Mouse (Mus musculus): ENCODE measurements at regions not wholly inside any gene's neighbourhood (a gene's known extent, or its start where the extent isn't known, plus 50 kb on each side); places are given as distances from the start of the nearest gene placed in this dataset.
A peak's percentile ranks its signal among the peaks of the same experiment; 100 is the strongest.

DNA sequence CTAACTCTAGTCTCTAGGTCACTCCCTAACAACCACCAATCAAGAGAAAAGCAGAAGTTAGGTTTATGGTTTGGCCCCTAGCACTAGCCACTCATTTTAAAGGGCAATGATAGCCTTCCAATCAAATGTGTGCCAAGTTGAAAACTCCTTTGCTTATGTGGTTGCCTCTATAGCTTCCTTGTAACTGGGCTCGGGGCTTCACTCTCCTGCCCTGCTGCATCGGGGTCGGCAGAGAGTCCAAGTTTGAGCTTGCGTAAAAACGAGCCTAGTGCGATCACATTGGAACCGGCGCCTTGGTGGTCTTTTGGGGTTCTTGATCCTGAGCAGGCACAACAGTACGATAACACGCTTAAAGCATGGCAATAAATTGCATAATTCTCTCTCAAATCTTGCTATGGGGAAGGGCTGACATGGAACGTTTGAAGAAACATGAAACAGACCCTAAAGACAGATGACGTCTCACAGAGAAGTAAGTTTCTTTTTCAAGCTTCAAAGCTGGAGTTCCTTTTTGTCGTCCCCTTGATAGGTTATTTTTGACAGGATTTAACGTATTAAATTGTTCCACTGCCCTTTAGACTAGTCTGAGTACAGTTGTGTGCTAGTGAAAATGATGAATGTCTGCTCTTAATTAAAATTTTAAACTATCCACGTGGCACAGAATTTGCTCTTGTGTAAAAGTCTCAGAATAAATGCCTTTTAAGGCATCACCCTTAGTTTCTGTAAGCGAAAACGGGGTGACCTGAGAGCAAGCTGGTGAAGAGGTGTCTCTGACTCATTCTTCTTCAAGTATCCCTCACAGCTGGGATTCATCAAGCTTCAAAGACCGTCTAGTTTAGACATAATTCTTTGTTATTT is 52.0 kb downstream of the 4930426L09Rik start:
- peak in 1 of 2 experiments; percentile 58 for DNase-seq (ENCODE audit: low spot score in 2 of 2)

DNA sequence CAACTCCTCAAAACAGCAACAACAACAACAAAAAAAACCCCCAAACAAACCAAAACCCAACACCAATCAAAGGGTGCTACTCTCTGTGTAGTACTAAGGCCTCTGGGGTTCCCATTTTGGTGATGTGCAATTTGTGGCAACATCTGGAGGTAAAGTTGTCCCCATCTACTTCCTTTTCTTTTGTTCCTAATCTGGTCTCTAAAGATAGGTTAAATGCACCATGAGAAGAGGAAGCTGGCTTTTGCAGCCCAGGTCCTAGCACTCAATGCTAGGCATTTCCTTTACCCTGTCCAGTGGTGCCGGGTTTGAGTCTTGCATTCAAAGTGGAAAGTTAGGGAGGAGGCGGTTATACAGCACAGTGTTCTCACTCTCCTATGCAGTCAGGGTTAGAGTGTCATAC is 57.4 kb downstream of the 4930426L09Rik start:
- DNase-seq (ENCODE audit: low spot score in 2 of 2), result peak in 1 of 2 experiments; percentile 50

DNA sequence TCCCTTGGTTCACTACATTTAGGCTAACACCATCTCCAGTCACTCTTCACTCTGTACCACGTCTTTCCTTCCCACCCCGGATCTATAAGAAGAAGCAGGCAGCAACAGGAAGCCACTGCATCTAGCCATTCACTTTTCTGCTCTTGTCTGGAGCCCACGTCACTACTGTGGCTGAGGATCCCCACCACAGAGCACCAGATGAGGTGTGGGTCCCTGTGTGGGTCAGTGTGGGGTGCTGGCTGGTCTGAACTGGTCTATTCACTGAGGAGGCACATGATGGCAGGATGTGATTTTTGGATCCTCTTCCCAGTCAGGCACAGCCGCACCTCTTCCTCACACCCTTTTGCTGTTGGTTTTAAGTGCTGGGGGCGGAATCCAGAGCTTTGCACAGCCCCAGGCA is 59.7 kb downstream of the 4930426L09Rik start:
- DNase-seq (ENCODE audit: low spot score in 2 of 2), result peak in 1 of 2 experiments; percentile 59

DNA sequence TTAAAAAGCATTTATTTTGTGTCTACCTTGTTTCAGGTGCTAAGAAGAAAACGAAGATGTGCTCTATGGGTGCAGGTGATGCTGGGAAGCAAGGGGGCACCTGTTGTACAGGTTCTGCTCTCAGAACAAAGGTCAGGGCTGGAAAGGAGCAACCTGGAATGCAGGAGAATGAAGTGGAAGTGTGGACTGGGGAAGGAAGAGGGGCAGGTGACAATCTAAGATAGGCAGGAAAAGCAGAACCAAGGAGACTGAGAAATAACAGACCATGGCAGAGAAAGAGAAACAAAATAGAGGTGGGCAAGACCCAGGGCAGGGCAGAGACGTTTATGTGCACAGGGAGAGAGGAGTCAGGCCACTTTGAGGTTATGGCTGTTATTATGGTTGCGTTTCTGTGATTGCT is 60.6 kb downstream of the 4930426L09Rik start:
- DNase-seq (ENCODE audit: low spot score in 2 of 2), result peak in 1 of 2 experiments; percentile 45

DNA sequence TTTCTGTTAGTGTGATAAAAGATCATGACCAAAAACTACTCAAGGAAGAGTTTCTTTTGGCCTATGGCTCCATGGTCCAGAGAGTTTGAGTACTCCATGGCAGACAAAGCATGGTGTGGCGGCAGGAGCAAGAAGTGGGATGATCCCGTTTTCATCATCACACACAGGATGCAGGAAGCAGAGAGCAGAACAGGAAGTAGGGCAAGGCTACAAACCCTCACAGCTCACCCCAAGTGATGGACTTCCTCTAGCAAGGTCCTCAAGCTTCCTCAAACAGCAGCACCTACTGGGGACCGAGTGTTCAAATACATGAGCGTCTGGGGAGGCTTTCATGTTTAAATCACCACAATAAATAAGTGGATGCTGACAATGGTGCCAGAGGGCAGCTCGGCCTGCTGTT is 61.1 kb downstream of the 4930426L09Rik start:
- peak in 1 of 2 experiments; percentile 58 for DNase-seq (ENCODE audit: low spot score in 2 of 2)

DNA sequence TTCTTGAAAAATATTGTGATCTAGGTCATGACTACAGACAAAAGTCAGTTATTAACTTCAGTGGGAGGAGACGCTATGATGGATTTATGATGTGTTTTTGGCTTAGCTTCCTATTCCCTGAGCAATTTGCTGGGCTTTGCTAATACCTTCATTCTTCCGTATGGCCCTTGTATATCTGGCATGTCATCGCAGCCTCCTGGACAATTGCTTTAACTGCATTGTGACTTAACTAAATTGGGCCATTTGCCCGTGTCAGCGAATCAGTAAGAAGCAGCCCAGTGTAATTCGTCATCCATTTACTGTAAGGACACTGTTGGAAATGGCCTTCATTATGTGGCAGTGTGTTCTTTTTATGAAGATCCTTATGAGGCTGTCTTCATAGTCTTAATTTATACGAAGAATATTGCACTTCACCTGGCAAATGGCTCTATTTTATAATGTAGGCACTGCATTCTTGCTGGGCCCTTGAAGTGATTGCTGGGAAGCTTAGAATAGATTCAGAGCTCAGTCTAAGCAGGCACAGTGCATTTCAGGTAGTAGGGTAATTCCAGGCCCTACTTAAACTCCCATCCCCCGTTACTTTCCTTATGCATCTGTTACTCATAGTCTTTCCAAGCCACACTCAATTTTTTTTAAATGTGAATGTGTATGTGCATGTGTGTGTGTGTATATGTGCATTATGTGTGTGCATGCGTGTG is 62.2 kb downstream of the 4930426L09Rik start:
- peak in 1 of 2 experiments; percentile 18 for DNase-seq (ENCODE audit: low spot score in 2 of 2)

DNA sequence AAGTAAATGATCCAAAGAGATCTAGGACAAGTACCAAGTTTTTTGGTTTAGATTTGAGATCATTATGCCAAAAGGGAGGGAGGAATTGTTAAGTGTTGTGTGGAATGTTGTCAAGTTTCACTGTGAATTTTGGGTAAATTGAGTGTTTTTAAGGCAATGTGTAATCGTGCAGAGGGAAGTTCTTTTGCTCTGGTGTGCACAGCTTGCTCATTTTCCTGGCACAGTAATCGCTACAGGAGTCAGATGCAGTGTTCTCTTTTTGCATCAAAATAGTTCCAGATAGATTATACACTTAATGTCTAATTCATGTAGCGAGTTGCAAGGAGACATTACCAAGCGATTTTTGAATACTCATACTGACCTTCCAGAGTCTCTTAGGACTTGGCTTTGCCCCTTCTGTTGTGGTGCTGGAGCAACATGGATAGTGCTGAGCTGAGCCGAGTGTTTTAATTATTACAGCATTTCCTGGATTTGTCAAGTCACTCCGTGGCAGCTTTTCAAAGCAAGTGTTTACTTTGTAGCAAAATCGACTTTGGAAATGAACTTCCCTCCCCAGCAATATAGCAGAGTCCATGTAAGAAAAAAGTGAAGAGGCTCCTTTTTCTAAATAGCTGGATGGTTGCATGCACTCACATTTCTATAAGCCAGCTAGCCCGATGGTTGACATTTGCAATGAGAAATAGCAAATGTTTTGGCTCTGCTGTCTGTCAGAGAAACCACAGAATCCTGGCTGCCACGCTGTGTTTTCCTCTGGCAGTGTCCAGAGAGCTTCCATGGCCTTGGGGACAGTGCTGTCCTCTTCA is 66.6 kb downstream of the 4930426L09Rik start:
- peak in 1 of 2 experiments; percentile 51 for DNase-seq (ENCODE audit: low spot score in 2 of 2)

DNA sequence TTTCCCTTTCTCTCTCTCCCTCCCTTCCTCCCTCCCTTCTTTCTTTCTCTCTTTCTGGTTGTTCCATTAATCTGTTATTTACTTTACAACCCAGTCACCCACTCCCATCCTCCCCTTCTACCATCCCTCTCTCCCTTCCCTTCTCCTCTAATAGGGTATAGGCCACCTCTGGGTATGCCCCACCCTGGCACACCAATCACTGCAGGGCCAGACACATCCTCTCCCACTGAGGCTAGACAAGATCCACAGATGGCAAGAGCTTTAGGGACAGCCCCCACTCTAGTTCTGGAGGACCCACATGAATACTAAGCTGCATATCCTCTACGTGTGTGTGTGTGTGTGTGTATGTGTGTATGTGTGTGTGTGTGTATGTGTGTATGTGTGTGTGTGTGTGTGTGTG is 67.4 kb downstream of the 4930426L09Rik start:
- DNase-seq (ENCODE audit: low spot score in 2 of 2), result peak in 1 of 2 experiments; percentile 32

DNA sequence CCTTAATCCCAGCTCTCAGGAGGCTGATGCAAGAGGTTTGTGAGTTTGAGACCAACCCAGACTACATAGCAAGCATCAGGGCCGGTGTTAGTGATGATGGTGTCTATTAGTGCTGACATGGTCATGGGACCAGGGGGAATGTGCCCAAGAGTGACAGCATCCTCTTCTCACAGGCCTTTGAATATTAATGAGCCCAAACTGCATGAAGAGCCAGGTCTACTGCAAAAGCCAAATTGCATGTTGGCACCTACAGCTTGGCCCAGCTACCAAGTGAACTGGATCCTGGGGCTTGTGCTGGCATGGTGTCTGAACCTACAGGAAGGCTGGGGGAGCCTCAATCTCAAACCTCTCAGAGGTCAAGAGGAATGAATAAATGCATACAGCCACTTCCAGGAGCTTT is 70.0 kb downstream of the 4930426L09Rik start:
- peak in 1 of 2 experiments; percentile 34 for DNase-seq (ENCODE audit: low spot score in 2 of 2)

DNA sequence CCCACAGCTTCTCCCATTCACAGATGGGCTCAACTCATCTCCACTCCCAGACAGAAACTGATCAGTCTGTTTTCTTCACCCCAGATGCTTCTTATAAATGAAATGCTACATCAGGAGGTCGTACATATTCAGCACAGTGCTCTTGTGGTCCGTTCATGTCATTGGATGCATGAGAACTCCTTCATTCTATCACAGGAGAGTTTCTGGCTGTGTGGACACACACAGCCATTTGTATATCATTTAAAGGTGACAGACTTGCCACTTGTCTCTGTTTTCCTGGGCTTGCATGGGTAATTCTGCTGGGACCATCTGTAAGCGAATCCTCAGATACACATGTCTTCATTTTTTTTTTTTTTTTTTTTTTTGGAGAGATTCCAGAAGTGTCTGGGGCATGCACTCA is 85.7 kb downstream of the 4930426L09Rik start:
- no peak for DNase-seq (ENCODE audit: low spot score in 2 of 2)

DNA sequence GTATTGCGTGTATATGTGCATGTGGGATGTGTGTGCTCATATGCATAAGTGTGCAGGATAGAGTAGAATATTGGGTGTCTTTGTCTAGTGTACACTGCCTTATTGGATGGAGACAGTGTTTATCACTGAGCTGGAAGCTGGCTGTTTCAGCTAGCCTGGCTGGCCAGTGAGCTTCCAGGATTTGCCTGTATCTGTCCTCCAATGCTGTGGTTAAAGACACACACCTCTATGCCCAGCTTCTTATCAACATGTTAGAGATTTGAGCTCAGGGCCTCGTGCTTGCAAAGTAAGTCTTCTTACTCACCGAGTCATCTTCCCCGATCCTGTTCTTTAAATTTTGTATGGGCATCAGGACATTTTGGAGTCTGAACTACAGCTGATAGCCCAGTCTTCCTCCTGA is 87.0 kb downstream of the 4930426L09Rik start:
- DNase-seq (ENCODE audit: low spot score in 2 of 2), result no peak

DNA sequence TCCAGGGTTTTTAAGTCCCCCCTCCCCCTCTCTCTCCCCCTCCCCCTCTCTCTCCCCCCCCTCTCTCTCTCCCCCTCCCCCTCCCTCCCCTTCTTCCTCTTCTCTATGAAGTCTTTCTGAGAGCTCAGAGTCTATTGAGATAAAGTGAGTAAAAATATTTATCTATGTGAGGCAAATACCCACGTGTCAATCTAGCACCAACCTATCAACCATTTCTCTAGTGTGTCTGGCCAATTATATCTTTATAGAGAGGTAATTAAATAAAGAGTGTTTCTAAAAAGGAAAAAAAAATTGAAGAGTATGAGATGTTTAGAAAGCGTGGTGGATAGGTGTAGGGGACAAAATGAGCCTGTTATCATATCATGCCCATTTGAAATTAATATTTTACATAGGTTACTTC is 88.0 kb downstream of the 4930426L09Rik start:
- DNase-seq (ENCODE audit: low spot score in 2 of 2), result no peak

DNA sequence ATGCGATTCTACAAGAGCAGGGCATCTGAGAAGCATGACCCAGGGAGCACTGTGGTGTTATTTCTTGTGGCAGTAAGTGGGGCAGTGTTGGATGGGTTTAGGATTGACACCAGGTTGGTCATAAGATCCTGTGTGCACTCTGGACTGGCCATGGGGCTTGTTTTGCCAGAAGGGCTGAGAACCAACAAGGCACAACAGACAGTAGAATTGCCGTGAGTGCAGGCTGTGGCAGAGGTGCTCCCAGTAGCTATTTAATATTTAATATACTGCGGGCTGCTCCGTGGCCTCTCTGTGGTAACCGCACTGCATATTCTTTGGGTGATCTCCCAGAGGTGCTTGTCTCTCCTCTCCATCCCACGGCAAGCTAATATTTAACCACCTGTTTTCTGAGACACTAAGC is 88.5 kb downstream of the 4930426L09Rik start:
- DNase-seq (ENCODE audit: low spot score in 2 of 2), result no peak

DNA sequence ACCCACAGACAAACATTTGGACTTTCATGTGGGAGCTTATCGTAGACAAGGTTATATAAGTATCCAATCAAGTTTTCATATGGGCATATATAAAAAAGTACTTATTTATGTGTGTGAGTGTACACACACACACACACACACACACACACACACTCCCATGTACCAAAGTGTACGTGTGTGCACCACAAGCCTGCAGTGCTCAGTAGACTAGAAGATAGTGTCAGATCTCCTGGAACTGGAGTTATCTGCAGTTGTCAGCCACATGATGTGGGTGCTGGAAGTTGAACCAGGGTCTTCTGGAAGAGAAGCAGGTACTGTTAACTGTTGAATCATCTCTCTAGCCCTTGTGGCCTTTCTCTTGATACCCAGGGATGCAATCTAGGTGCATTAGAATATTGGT is 99.7 kb upstream of the Armc3 start:
- no peak for DNase-seq (ENCODE audit: low spot score in 2 of 2)

DNA sequence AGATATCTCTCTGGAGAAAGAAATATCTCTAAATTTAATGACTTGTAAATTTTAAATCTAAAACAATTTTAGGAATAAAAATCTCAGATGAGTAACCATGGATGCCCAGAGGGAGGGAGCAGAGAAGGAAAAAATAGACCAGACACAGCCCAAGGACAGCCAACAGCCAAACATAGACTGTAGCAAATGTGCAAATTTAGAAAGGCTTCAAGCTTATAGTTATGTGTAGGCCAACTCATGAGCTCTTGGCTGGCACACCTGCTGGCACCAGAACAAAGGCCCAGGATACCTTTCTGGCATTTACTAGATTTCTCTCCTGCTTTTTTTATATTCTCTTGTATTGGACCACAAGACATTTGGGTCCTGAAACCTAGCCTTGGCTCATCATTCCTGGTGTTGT is 90.3 kb upstream of the Armc3 start:
- no peak for DNase-seq (ENCODE audit: low spot score in 2 of 2)

DNA sequence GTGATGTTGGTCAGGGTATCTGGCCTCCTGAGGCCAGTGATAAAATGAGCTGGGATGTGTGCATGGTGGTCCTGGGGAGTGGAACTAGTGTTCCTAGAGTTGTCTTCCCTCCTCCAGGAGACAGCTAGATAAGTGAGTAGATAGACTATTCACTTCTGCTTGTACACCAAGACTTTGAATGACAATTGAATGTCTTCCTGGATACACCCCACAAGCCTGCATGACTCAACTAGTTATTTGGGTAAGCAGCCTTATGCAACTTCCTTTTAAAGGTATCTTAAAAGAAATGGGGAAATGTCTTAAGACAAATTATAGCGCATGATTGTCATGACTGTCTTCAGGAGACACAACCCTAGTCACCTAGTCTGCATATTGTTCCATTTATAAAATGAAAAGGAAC is 79.2 kb upstream of the Armc3 start:
- no peak for DNase-seq (ENCODE audit: low spot score in 2 of 2)

DNA sequence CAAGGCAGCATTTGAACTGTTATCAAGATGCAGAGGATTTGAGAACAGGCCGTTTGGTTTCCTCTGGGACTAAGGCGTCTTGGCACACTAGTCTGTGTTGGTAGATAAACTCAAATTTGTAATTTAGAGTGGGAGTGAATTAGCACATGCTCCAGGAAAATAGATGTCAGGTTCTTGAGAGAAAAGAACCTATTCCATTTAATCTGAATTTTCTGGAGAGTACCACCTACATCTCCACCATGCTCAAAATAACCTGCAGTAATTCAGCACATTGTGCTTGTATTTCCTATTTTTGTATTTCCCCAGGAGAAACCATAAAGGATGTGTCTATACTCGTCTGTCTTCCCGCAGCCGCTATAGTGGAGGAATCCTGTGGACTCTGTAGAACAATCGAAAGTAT is 66.2 kb upstream of the Armc3 start:
- no peak for DNase-seq (ENCODE audit: low spot score in 2 of 2)

DNA sequence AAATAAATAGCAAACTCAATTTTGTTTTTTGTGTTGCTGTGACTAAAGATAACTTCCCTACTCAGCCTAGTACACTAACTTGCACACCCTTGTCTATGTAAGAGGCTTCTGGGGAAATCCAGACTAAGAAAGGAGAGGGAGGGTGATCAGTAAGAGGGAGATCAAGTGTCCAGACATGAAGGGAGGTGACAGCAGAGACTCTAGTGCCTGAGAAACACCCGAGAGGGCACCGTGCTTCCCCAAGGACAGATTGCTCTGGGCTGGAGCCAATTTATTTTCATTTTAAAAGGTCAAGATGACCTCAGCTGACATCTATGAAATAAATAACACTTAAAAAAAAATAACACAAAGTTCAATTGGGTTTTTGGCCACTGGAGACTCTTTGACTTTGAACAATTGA is 56.5 kb upstream of the Armc3 start:
- no peak for DNase-seq (ENCODE audit: low spot score in 2 of 2)

DNA sequence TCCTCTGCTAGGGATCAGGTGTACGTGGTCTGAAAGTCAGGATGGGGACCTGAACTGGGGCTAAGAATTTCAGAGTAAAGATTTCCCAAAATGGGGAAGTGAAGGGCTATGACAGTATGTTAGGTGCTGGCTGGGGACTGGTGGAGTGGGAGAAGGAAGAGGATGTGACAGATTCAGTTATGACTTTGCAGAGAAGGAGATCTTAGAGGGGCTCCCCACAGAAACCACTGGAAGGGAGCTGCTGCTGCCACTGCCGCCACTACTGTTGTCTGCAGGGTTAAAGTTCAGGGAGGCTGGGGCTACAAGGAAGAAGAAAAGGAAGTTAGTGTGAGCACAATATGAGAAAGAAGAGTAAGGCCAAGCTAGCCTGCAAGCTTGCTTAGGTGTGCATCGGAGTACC is 53.7 kb upstream of the Armc3 start:
- DNase-seq (ENCODE audit: low spot score in 2 of 2), result no peak

DNA sequence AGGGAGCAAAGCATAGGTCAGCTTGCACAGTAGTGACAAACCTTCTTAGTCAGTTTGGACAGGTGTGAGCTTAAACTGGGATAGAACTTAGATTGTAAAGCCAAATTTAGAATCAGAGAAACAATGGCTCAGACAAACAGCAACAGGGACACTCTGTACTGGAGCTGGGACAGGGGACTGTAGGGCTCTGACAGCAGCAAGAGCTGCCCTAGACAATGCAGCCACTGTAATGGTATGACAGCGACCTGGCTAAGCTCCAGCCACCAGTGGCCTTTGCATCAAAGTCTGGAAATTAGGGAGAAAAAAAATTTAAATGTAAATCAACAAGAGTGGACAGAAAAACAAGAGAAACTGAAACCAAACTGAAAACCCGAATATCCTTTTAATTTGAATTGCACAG is 53.2 kb upstream of the Armc3 start:
- no peak for DNase-seq (ENCODE audit: low spot score in 2 of 2)

DNA sequence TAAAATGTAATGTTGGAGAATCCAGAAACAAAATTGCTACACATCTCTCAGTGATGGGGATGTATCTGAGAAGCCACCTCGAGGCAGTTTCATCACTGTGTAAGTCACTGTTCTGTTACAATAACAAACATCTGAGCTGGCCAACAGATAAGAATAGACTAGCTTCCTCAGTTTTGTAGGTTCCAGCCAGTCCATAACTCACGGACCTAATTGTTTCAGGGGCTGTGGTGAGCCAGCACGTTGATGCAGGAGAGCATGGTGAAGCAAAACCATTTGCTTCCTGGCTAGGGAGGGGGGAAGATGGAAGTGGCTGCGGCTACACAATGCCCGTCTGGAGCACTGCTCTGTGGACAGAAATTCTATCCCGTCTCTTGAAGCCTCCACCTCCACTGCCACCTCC is 52.8 kb upstream of the Armc3 start:
- DNase-seq (ENCODE audit: low spot score in 2 of 2), result no peak

DNA sequence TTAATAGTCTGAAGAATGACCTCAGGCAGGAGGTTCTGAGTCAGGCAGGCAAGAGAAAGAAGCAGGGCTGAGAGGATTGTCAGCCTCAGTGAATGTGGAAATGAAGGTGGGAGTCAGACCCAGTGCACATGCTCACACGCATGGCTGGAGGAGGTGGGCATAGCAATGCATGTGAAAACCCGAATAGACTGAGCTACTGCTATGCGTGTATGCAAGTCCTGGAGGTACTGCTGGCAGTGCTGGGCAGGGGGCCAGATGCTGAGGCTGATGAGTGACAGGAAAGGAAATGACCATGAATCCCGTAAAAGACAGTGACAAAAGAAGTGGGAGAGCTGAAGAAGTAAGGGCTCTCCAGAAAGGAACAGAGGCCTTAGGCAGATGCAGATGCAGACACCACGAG is 50.3 kb upstream of the Armc3 start:
- DNase-seq (ENCODE audit: low spot score in 2 of 2), result no peak

Data from spleen, postnatal 4 days (tissue).